Mouse (Mus musculus) spleen, adult 2 months (tissue): ENCODE data around the gene Med29.

ENCODE experiments used
- CTCF ChIP-seq: fragments of 200-500 bp; IDR thresholded peaks from 2 replicates; pipeline ENCODE4 v1.5.1; 2011; ENCODE audit warnings: mild to moderate bottlenecking, inconsistent platforms; ENCODE audit not compliant: insufficient read depth, insufficient read length, insufficient replicate concordance; ENCODE audit errors: extremely low read depth
- POLR2A ChIP-seq: fragments of 200-500 bp; IDR thresholded peaks from 2 replicates; pipeline ENCODE4 v1.6.1; 2011; ENCODE audit warnings: low read depth, low read length, inconsistent platforms

DNA sequence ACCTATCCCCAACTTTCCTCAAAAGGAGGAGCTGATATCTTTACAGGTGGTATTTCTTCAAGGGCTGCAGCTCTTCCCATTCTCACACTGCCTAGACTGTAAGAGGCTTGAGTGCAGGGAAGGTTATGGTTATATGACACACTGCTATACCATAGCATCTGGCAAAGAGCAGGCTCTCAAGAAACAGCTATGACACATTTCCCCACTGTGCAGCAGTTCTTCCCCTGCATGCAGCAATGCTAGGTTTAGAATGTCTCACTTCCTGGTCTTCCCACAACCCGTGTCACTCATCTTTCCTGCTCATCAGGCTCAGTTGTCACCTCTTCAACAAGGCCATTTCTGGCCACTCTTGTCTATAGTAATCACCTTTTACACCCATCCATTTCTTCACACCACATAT lies 38.0 kb upstream of the Med29 start:
- no peak for TF ChIP-seq CTCF
- TF ChIP-seq POLR2A = no peak
